Mouse (Mus musculus): ENCODE measurements at regions not wholly inside any gene's neighbourhood (a gene's known extent, or its start where the extent isn't known, plus 50 kb on each side); places are given as distances from the start of the nearest gene placed in this dataset.

GRCm38 (mm10) chr14:99612114-99612513, 313.6 kb downstream of the Klf5 start:
- TF ChIP-seq POLR2A (IDR thresholded peaks at IDR 0.05; ENCODE audit: extremely low read depth, insufficient read depth, low read length) (no peak), CTCF (IDR thresholded peaks at IDR 0.05; ENCODE audit: low read depth, low read length) (no peak)
